Mouse (Mus musculus): ENCODE results near the gene Gm20388. TPM values are rescaled to one million over a fixed set of nuclear protein-coding genes. Genes with fewer than 3 reads are reported as not detected.

The Gm20388 gene
- polyA plus RNA-seq, 1 experiment from 2014 or later = 12.4 TPM

DNA sequence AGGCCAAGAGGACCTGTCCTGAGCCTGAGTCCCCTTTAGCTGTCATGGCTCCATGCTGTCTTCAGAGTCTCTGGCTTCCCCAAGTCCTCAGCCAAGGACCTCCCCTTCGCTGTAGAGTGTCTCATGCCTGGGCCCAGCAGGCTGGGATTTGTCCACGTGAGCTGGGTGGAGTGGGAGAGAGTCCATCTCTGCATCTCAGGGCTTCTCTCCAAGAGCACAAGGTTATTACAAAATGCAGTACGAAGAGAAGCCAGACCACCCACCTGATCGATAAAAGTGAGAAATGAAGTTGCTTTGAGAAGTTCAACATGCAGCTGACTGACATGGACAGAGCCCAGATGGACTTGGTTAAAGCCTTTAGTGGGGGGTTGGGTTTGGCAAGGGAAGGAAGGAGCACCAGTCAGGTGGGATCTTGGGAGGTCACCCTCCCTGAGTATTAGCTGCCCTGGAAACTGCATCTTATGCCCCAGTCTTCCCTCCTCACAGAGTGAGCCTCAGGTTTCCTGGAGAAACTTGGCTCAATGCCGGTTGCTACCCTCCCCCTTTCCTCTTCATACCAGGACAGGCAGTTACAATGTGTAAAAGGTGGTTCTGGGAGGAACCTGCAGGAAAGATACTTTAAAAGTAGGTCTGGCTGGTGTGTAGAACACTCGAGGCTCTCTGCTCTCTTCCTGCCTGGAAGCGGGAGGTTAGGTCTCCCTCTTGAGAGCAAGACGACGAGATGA lies 2705.7 kb downstream of the Gm20388 start:
- H3K4me3 ChIP-seq (ENCODE audit: low read length) = no peak overlapping the region
- 74% methylated on average over 9 of the region's 9 CpGs for WGBS
- H3K27me3 ChIP-seq (replicated peaks; ENCODE audit: control insufficient read depth, insufficient read depth, low read length) = no peaks in the 10 kb centered on the region
- H3K9ac ChIP-seq (ENCODE audit: low read depth, low read length) = no peak overlapping the region
- H3K27ac ChIP-seq (ENCODE audit: low read depth, low read length) = no peak overlapping the region
- 0 out of 2 replicates have a peak, but pooled peaks cover 2% of the 10 kb centered on the region for H3K36me3 ChIP-seq (ENCODE audit: control insufficient read depth, insufficient read depth, low read length)
- H3K4me2 ChIP-seq (ENCODE audit: low read length) = no peak overlapping the region
- H3K9me3 ChIP-seq (ENCODE audit: control insufficient read depth, low read length) = no peaks in the 10 kb centered on the region
- ATAC-seq = no peak
- peaks cover 12% of the 10 kb centered on the region for H3K4me1 ChIP-seq (ENCODE audit: control insufficient read depth, insufficient read depth, low read depth, low read length)

DNA sequence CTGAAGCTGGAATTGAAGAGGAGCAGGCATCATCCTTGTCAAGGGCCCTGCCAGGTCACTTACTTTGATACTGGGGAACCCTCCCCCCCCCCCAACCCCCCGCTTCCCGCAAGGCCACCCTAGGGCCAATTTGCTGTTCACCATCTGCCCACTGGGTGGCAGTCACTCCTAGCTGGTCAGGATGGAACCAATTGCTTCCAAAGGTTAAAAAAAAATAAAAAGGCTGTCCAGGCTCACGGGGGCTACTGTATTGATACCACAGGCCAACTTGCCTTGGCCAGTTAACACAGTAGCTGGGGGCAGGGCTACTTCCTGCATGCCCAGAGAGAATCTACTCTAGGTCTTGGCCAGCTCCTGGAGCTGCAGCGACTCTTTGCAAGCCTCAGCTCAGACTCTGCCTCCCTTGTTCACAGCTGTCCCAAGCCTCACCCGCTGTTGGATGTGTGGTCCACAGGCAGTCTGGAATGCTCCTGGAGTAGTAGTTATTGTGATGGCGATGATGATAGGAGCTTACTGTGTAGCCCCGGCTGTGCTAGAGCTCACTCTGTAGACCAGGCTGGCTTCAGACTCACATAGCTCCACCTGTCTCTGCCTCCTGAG lies 2707.4 kb downstream of the Gm20388 start:
- no peak overlapping the region for H3K27ac ChIP-seq (ENCODE audit: low read depth, low read length)
- no peaks in the 10 kb centered on the region for H3K27me3 ChIP-seq (replicated peaks; ENCODE audit: control insufficient read depth, insufficient read depth, low read length)
- peak; percentile 27 for ATAC-seq

DNA sequence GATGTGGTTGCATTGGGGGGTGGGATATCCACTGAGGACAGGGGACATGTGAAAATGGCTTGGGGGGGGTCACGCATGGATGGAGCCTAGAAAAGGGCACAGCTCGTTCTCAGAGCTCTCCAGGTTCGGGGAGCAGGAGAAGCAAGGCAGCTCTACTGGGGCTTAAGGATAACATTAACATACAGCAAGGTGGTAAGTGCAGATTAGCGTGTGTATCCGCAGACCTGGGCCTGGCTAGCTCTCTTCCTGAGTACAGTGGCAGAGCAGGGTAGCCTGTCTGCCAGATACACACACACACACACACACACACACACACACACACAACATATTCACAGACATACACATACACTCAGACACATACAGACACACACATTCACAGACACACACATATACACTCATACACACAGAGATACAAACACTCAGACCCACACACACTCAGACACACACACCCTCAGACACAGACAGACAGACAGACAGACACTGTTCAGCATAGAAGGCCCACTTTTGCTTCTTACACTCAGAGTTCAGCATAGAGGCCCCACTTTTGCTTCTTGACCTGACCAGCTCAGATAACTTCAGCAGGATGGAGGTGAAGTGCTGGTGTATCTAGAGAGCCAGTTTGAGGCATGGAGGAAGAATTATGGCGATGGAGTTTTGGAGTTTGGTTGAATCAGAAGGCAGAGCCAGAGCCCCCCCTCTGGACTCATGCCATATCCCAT lies 2708.2 kb downstream of the Gm20388 start:
- Histone ChIP-seq H3K4me2 (ENCODE audit: low read length) (no peak overlapping the region), H3K9me3 (ENCODE audit: control insufficient read depth, low read length) (no peaks in the 10 kb centered on the region), H3K9ac (ENCODE audit: low read depth, low read length) (no peak overlapping the region), H3K4me3 (ENCODE audit: low read length) (no peak overlapping the region), H3K27me3 (replicated peaks; ENCODE audit: control insufficient read depth, insufficient read depth, low read length) (no peaks in the 10 kb centered on the region), H3K27ac (ENCODE audit: low read depth, low read length) (no peak overlapping the region), H3K4me1 (ENCODE audit: control insufficient read depth, insufficient read depth, low read depth, low read length) (peaks cover 4% of the 10 kb centered on the region), H3K36me3 (ENCODE audit: control insufficient read depth, insufficient read depth, low read length) (0 out of 2 replicates have a peak, but pooled peaks cover 2% of the 10 kb centered on the region)
- 65% methylated on average over 6 of the region's 6 CpGs for WGBS
- no peak for ATAC-seq

More for the DNA sequence above, 2707.4 kb downstream of the Gm20388 start:
- no peaks in the 10 kb centered on the region for H3K9me3 ChIP-seq (ENCODE audit: control insufficient read depth, low read length)
- H3K36me3 ChIP-seq (ENCODE audit: control insufficient read depth, insufficient read depth, low read length) = 0 out of 2 replicates have a peak, but pooled peaks cover 2% of the 10 kb centered on the region
- H3K4me1 ChIP-seq (ENCODE audit: control insufficient read depth, insufficient read depth, low read depth, low read length) = peaks cover 4% of the 10 kb centered on the region
- no peak overlapping the region for H3K4me2 ChIP-seq (ENCODE audit: low read length)
- H3K4me3 ChIP-seq (ENCODE audit: low read length) = no peak overlapping the region
- H3K9ac ChIP-seq (ENCODE audit: low read depth, low read length) = peak overlapping the region; percentile 35
- WGBS = 28% methylated on average over 6 of the region's 7 CpGs

DNA sequence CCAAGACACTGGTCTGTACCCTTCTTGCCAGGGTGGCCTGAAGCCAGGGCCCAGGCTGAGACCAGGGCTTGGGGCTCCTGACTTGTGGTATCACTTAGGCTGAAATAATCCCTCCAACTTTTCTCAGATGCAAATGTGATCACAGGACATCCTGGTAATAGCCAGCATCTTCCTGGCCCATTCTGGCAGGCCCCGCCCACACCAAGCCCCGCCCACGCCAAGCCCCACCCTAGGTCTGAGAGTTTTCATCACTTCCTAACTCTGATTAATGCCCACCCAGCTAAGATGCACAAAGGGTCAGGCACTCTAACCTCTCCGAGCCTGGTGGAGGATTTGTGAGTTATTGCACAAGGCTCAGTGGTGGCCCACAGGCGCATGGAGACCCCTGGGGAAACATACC lies 2709.8 kb downstream of the Gm20388 start:
- no peak overlapping the region for H3K4me3 ChIP-seq (ENCODE audit: low read length)
- H3K4me1 ChIP-seq (ENCODE audit: control insufficient read depth, insufficient read depth, low read depth, low read length) = peaks cover 4% of the 10 kb centered on the region
- no peaks in the 10 kb centered on the region for H3K9me3 ChIP-seq (ENCODE audit: control insufficient read depth, low read length)
- H3K27me3 ChIP-seq (replicated peaks; ENCODE audit: control insufficient read depth, insufficient read depth, low read length) = no peaks in the 10 kb centered on the region
- no peak overlapping the region for H3K9ac ChIP-seq (ENCODE audit: low read depth, low read length)
- 37% methylated on average over 5 of the region's 5 CpGs for WGBS
- no peak for ATAC-seq
- 0 out of 2 replicates have a peak, but pooled peaks cover under 1% of the 10 kb centered on the region for H3K36me3 ChIP-seq (ENCODE audit: control insufficient read depth, insufficient read depth, low read length)
- no peak overlapping the region for H3K27ac ChIP-seq (ENCODE audit: low read depth, low read length)
- H3K4me2 ChIP-seq (ENCODE audit: low read length) = no peak overlapping the region

DNA sequence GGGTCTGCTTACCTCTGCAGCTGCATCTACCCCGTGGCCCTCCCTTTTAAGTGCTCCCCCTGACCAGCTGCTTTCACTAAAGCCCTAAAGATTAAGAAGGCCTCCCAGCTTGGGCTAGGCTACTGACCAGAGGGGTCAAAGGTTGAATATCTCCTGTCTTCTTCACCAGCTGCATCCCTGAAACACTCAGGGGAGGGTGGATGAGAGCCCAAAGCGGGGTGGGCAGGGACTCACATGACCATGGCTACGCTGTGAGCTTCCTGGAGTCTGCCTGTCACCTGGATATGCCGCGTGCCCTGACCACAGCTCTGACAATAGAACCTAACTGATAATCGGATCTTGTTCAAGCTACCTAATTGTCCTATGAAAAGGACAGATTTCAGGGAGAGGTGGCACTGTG lies 2712.1 kb downstream of the Gm20388 start, which contains the start of gene Pabpn1l:
Gene Pabpn1l (minus strand): TSS at position 13 of the 400 bp plus-strand sequence.
- peaks cover 4% of the 10 kb centered on the region for H3K4me1 ChIP-seq (ENCODE audit: control insufficient read depth, insufficient read depth, low read depth, low read length)
- 74% methylated on average over 6 of the region's 6 CpGs for whole genome bisulfite sequencing
- H3K4me3 ChIP-seq (ENCODE audit: low read length) = no peak within 1 kb of the TSS
- H3K4me2 ChIP-seq (ENCODE audit: low read length) = no peak within 1 kb of the TSS
- no peak within 1 kb of the TSS for H3K27ac ChIP-seq (ENCODE audit: low read depth, low read length)
- no peak within 1 kb of the TSS for H3K9ac ChIP-seq (ENCODE audit: low read depth, low read length)
- H3K36me3 ChIP-seq (ENCODE audit: control insufficient read depth, insufficient read depth, low read length) = no peaks in the 10 kb centered on the region
- no peaks in the 10 kb centered on the region for H3K27me3 ChIP-seq (replicated peaks; ENCODE audit: control insufficient read depth, insufficient read depth, low read length)
- no peaks in the 10 kb centered on the region for H3K9me3 ChIP-seq (ENCODE audit: control insufficient read depth, low read length)
- no peak for ATAC-seq

DNA sequence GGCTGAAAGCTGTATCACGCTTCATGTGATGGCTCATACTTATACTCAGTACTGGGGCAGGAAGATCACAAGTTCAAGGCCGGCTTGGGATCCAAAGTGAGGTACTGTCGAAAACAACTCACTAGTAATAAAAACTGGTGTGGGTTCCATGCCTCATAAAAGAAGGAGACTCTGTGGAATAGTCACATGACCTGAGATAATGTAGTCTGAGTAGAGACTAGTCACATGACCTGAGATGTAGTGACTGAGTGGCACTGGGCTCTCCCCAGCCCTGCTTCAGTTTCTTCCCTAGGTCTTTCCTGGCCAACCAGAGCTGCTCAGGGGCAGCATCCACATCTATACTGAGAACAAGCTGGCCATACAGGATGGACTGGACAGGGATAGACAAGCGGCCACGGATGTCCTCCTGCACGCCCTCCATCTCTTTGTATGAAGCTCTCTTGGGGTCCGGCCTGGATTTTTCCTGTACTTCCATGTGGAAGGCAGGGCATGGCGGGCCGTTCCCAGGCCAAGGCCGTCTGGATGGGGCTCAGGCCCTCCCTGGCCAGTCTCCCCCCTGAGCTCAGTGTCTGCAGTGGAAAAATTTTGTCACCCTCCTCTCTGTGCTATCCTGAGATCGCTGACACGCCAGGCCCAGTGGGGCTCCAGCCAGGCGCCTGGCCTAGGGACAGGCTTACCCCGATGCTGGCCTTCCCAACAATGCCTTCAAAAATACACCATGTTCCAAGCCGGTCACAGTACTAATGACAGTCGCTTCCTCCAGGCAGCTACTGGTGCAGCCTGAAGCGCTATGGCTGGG lies 2713.4 kb downstream of the Gm20388 start:
- H3K9me3 ChIP-seq (ENCODE audit: control insufficient read depth, low read length) = no peaks in the 10 kb centered on the region
- no peak overlapping the region for H3K4me3 ChIP-seq (ENCODE audit: low read length)
- no peak overlapping the region for H3K27ac ChIP-seq (ENCODE audit: low read depth, low read length)
- H3K9ac ChIP-seq (ENCODE audit: low read depth, low read length) = peak overlapping the region; percentile 8; the same call in 1 of the 2 replicates
- ATAC-seq = no peak
- no peaks in the 10 kb centered on the region for H3K27me3 ChIP-seq (replicated peaks; ENCODE audit: control insufficient read depth, insufficient read depth, low read length)
- 90% methylated on average over 17 of the region's 17 CpGs for WGBS
- no peaks in the 10 kb centered on the region for H3K4me1 ChIP-seq (ENCODE audit: control insufficient read depth, insufficient read depth, low read depth, low read length)
- no peak overlapping the region for H3K4me2 ChIP-seq (ENCODE audit: low read length)
- H3K36me3 ChIP-seq (ENCODE audit: control insufficient read depth, insufficient read depth, low read length) = no peaks in the 10 kb centered on the region

DNA sequence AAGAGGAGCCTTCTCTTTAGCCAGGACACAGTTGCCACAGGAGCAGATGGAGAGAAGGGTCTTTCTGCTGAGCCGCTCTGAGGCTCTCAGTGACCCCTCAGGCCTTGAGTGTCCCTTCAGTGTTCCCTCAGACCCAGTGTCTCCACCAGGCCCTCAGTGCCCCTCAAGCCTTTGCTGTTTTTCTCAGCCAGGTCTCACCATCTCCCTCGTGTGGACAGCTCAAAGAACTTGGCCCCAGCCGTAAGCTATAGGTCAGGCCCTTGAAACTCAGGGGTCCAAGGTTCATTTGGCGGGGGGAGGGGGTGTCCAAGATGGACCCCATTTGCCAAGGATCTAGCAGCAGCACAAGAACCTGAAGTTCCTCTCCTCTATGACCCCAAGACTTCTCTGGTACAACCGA lies 2714.0 kb downstream of the Gm20388 start:
- Histone ChIP-seq H3K4me2 (ENCODE audit: low read length) (no peak overlapping the region), H3K9me3 (ENCODE audit: control insufficient read depth, low read length) (no peaks in the 10 kb centered on the region), H3K9ac (ENCODE audit: low read depth, low read length) (no peak overlapping the region), H3K4me1 (ENCODE audit: control insufficient read depth, insufficient read depth, low read depth, low read length) (no peaks in the 10 kb centered on the region), H3K36me3 (ENCODE audit: control insufficient read depth, insufficient read depth, low read length) (no peaks in the 10 kb centered on the region), H3K27ac (ENCODE audit: low read depth, low read length) (no peak overlapping the region), H3K27me3 (replicated peaks; ENCODE audit: control insufficient read depth, insufficient read depth, low read length) (no peaks in the 10 kb centered on the region), H3K4me3 (ENCODE audit: low read length) (no peak overlapping the region)
- 74% methylated on average over 5 of the region's 5 CpGs for WGBS
- ATAC-seq = no peak

DNA sequence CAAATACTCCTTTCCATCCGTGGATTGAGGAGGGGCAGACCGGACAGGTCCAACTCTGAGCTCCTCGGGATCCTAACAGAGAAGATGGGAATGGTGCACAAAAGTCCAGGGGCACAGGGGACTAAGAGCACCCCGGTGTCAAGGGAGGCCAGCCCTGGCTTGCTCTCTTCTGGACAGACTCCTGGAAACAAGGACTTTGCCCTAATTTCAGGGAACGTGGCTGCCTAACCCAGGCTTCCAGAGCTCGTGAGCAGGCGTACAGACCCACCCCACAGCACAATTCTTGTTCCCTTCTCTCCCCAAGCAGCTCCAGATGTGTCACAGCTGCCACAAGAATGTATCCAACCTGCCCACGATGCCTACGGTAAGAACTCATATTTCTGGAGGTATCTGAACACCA lies 2715.2 kb downstream of the Gm20388 start:
- no peak overlapping the region for H3K4me3 ChIP-seq (ENCODE audit: low read length)
- H3K9ac ChIP-seq (ENCODE audit: low read depth, low read length) = no peak overlapping the region
- no peak for ATAC-seq
- H3K27me3 ChIP-seq (replicated peaks; ENCODE audit: control insufficient read depth, insufficient read depth, low read length) = no peaks in the 10 kb centered on the region
- H3K4me1 ChIP-seq (ENCODE audit: control insufficient read depth, insufficient read depth, low read depth, low read length) = peaks cover 2% of the 10 kb centered on the region; the same call in 1 of the 2 replicates
- no peak overlapping the region for H3K27ac ChIP-seq (ENCODE audit: low read depth, low read length)
- 87% methylated on average over 9 of the region's 9 CpGs for WGBS
- H3K9me3 ChIP-seq (ENCODE audit: control insufficient read depth, low read length) = no peaks in the 10 kb centered on the region
- no peak overlapping the region for H3K4me2 ChIP-seq (ENCODE audit: low read length)
- no peaks in the 10 kb centered on the region for H3K36me3 ChIP-seq (ENCODE audit: control insufficient read depth, insufficient read depth, low read length)
